Mouse (Mus musculus): ENCODE measurements around the gene Dlk2.

GRCm38 (mm10) chr17:46268026-46268720 is 29.0 kb upstream of the Dlk2 start:
- TF ChIP-seq CTCF (IDR thresholded peaks at IDR 0.05; ENCODE audit: borderline replicate concordance, control insufficient read depth, extremely low read depth, insufficient read depth, low read length, poor library complexity) (no peak), POLR2A (IDR thresholded peaks at IDR 0.05; ENCODE audit: control insufficient read depth, extremely low read depth, insufficient read depth, low read length, poor library complexity) (no peak)

All from thymus, adult 2 months (tissue).